16 mouse cellular contexts compared by ENCODE assay signal in the genomic region with DNA sequence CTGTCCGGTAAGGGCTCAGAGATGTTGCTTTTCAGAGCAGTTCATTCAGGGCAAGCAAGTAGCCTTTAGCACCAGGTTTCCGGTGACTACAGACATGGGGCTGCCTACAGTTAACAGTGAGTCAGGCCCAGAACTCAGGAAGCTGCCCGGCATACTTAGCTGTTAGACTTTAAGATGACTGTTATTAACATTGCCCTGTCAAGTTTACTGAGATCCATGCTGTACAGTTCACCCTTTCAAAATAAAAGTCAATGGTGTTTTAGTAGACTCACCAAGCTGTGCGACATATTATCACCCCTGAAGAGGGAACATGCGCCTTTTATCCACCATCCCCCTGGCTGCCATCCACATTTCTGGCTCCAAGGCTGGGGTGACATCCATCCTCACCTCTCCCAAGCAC. TPM values are rescaled to one million over a fixed set of nuclear protein-coding genes. Genes with fewer than 3 reads are reported as not detected.
A peak's percentile ranks its signal among the peaks of the same experiment; 100 is the strongest.
DNase-seq lines count a peak whose midpoint lies in the region; ATAC-seq and TF ChIP-seq lines count a peak whose summit lies in the region.
"Had no signal": no experiment of that assay in that cellular context is flagged by ENCODE, and none has a peak within 500 bp of the region (broad histone marks: within the 10 kb centered on the region; RNA-seq: fewer than 3 reads in every experiment).

No protein-coding gene starts in this region.

- DNase-seq in intestine, embryonic 14.5 days (ENCODE audit: low spot score), result no peak
- DNase-seq in liver, postnatal 0 days, result no peak
- DNase-seq in left cerebral cortex, postnatal 25 days (ENCODE audit: low spot score in 2 of 2), result no peak
- no peak for DNase-seq in spleen, adult 12 weeks (ENCODE audit: low spot score)
- DNase-seq: adrenal gland, adult 2 months; cerebellum, adult 8-10 months; forebrain, postnatal 0 days; gastrocnemius, postnatal 14 days; layer of hippocampus, adult 9-11 months; left cerebral cortex, postnatal 4 days; spleen, adult 18-20 months had no signal

- H3K9me3 ChIP-seq in intestine, embryonic 14.5 days (ENCODE audit: control insufficient read depth, low read length), result no peaks in the 10 kb centered on the region
- H3K9me3 ChIP-seq in intestine, postnatal 0 days (ENCODE audit: control insufficient read depth), result no peaks in the 10 kb centered on the region
- no peaks in the 10 kb centered on the region for H3K9me3 ChIP-seq in E14TG2a.4 (ENCODE audit: low read length)
- H3K9me3 ChIP-seq in liver, postnatal 0 days (ENCODE audit: low read length), result no peaks in the 10 kb centered on the region

- no peak for TF ChIP-seq EP300 in liver, postnatal 0 days (IDR thresholded peaks at IDR 0.05; ENCODE audit: low read depth)

- intact Hi-C loops in left cerebral cortex, postnatal 25 days (cut with DNase I), result no loop called here

- no peak for TF ChIP-seq POLR2A in bone marrow, adult 2 months (IDR thresholded peaks at IDR 0.05; ENCODE audit: borderline replicate concordance, control insufficient read depth, low read depth, low read length)

- no peak overlapping the region for H3K4me3 ChIP-seq in intestine, embryonic 14.5 days (ENCODE audit: low read depth, low read length)
- H3K4me3 ChIP-seq in intestine, postnatal 0 days (ENCODE audit: low read depth, low read length), result no peak overlapping the region
- peak overlapping the region; percentile 48 for H3K4me3 ChIP-seq in E14TG2a.4 (replicated peaks; ENCODE audit: low read length)
- no peak overlapping the region for H3K4me3 ChIP-seq in bone marrow, adult 2 months (replicated peaks; ENCODE audit: control insufficient read depth, low read depth, low read length)
- H3K4me3 ChIP-seq in liver, postnatal 0 days (ENCODE audit: low read depth, low read length), result no peak overlapping the region

- ATAC-seq in intestine, embryonic 14.5 days (replicated peaks; ENCODE audit: low FRiP score, low TSS enrichment, low read depth), result peak; percentile 61
- no peak for ATAC-seq in intestine, postnatal 0 days
- ATAC-seq in liver, postnatal 0 days, result peak; percentile 24; the same call in 1 of the 2 replicates
- ATAC-seq: CD4-positive, CD25-positive, alpha-beta regulatory T cell, adult 4 months; forebrain, postnatal 0 days had no signal

- no peak overlapping the region for H3K4me2 ChIP-seq in intestine, embryonic 14.5 days (ENCODE audit: low read length)
- no peak overlapping the region for H3K4me2 ChIP-seq in intestine, postnatal 0 days (replicated peaks; ENCODE audit: low read depth)
- H3K4me2 ChIP-seq in liver, postnatal 0 days (ENCODE audit: low read depth, low read length), result no peak overlapping the region
- H3K4me2 ChIP-seq: hindbrain, embryonic 14.5 days had no signal

- peaks cover 15% of the 10 kb centered on the region for H3K4me1 ChIP-seq in intestine, embryonic 14.5 days (replicated peaks; ENCODE audit: control insufficient read depth, insufficient read depth, low read length)
- H3K4me1 ChIP-seq in intestine, postnatal 0 days (replicated peaks; ENCODE audit: control insufficient read depth, insufficient read depth, low read length), result peaks cover 3% of the 10 kb centered on the region; the same call in 1 of the 2 replicates
- H3K4me1 ChIP-seq in E14TG2a.4 (replicated peaks; ENCODE audit: low read depth, low read length), result peaks cover 80% of the 10 kb centered on the region
- H3K4me1 ChIP-seq in bone marrow, adult 2 months (ENCODE audit: control insufficient read depth, insufficient read depth, low read length), result peaks cover 4% of the 10 kb centered on the region
- H3K4me1 ChIP-seq in liver, postnatal 0 days (ENCODE audit: insufficient read depth), result peaks cover 3% of the 10 kb centered on the region; the same call in 1 of the 2 replicates

- peaks cover 46% of the 10 kb centered on the region for H3K36me3 ChIP-seq in intestine, embryonic 14.5 days (ENCODE audit: control insufficient read depth, insufficient read depth, low read length)
- peaks cover 45% of the 10 kb centered on the region for H3K36me3 ChIP-seq in intestine, postnatal 0 days (ENCODE audit: control insufficient read depth, insufficient read depth)
- peaks cover 53% of the 10 kb centered on the region for H3K36me3 ChIP-seq in E14TG2a.4 (ENCODE audit: insufficient read depth, low read length)
- H3K36me3 ChIP-seq in liver, postnatal 0 days (replicated peaks; ENCODE audit: insufficient read depth, low read length), result peaks cover 38% of the 10 kb centered on the region

- WGBS in intestine, embryonic 14.5 days, result 37% methylated on average over 5 of the region's 5 CpGs
- WGBS in intestine, postnatal 0 days, result 39% methylated on average over 5 of the region's 5 CpGs
- WGBS in bone marrow, adult 2 months, result 46% methylated on average over 5 of the region's 5 CpGs
- 41% methylated on average over 5 of the region's 5 CpGs for WGBS in liver, postnatal 0 days (ENCODE audit: insufficient replicate concordance)

- no peak overlapping the region for H3K9ac ChIP-seq in intestine, embryonic 14.5 days (ENCODE audit: low read length)
- H3K9ac ChIP-seq in intestine, postnatal 0 days (ENCODE audit: low read depth, low read length), result no peak overlapping the region
- H3K9ac ChIP-seq in liver, postnatal 0 days (replicated peaks), result no peak overlapping the region
- H3K9ac ChIP-seq: forebrain, postnatal 0 days; hindbrain, embryonic 14.5 days had no signal

- no peak overlapping the region for H3K27ac ChIP-seq in intestine, embryonic 14.5 days (ENCODE audit: low read depth)
- H3K27ac ChIP-seq in intestine, postnatal 0 days (ENCODE audit: low read depth, low read length), result no peak overlapping the region
- 0 out of 2 replicates have a peak overlapping the region, but pooled peaks have one; percentile 3 for H3K27ac ChIP-seq in bone marrow, adult 2 months (ENCODE audit: control insufficient read depth, insufficient read depth, low read depth, low read length, poor library complexity)
- H3K27ac ChIP-seq in liver, postnatal 0 days (ENCODE audit: low read depth), result no peak overlapping the region
- H3K27ac ChIP-seq: hindbrain, embryonic 14.5 days had no signal

- H3K27me3 ChIP-seq in intestine, embryonic 14.5 days (replicated peaks; ENCODE audit: control insufficient read depth, insufficient read depth, low read length), result no peaks in the 10 kb centered on the region
- no peaks in the 10 kb centered on the region for H3K27me3 ChIP-seq in intestine, postnatal 0 days (replicated peaks; ENCODE audit: control insufficient read depth, insufficient read depth, low read length)
- H3K27me3 ChIP-seq in E14TG2a.4 (ENCODE audit: insufficient read depth, low read length), result no peaks in the 10 kb centered on the region
- no peaks in the 10 kb centered on the region for H3K27me3 ChIP-seq in liver, postnatal 0 days (ENCODE audit: insufficient read depth, low read length)

- no peak for TF ChIP-seq CTCF in intestine, postnatal 0 days (IDR thresholded peaks at IDR 0.05; ENCODE audit: low read depth)
- no peak for TF ChIP-seq CTCF in E14TG2a.4 (conservative IDR thresholded peaks at IDR 0.05; ENCODE audit: low read length)
- TF ChIP-seq CTCF in bone marrow, adult 2 months (IDR thresholded peaks at IDR 0.05; ENCODE audit: control insufficient read depth, insufficient read depth, low read length), result no peak
- no peak for TF ChIP-seq CTCF in liver, postnatal 0 days (IDR thresholded peaks at IDR 0.05; ENCODE audit: low read depth)

RNA-seq across cellular contexts. Expression of gene Tkt, which starts 28.1 kb away (rescaled TPM):
- polyA plus RNA-seq in intestine, embryonic 14.5 days (2014; fragmentation: Nextera tagmentation; extraction: Ambion mirVana), result 134 and 167 TPM in 2 replicates
- polyA plus RNA-seq in intestine, postnatal 0 days (2015; fragmentation: Nextera tagmentation; extraction: Ambion mirVana), result 174 and 177 TPM in 2 replicates
- polyA plus RNA-seq in bone marrow, adult 2 months (2011; ENCODE audit: insufficient read depth, insufficient read length, low replicate concordance, missing spikeins), result 382 and 665 TPM in 2 replicates
- polyA plus RNA-seq in liver, postnatal 0 days (2015; fragmentation: Nextera tagmentation; extraction: Ambion mirVana), result 96.6 and 110 TPM in 2 replicates
- 100 to 1,000 TPM; 156 to 169 TPM for total RNA-seq in left cerebral cortex, postnatal 25 days (2021)

RNA-seq across cellular contexts. Expression of gene Prkcd, which starts 49.8 kb away (rescaled TPM):
- 43.2 and 46.5 TPM in 2 replicates for polyA plus RNA-seq in intestine, embryonic 14.5 days (2014; fragmentation: Nextera tagmentation; extraction: Ambion mirVana)
- polyA plus RNA-seq in intestine, postnatal 0 days (2015; fragmentation: Nextera tagmentation; extraction: Ambion mirVana), result 54.7 and 60.6 TPM in 2 replicates
- polyA plus RNA-seq in bone marrow, adult 2 months (2011; ENCODE audit: insufficient read depth, insufficient read length, low replicate concordance, missing spikeins), result 67.1 and 177 TPM in 2 replicates
- polyA plus RNA-seq in liver, postnatal 0 days (2015; fragmentation: Nextera tagmentation; extraction: Ambion mirVana), result 16.7 and 17.8 TPM in 2 replicates
- total RNA-seq in left cerebral cortex, postnatal 25 days (2021), result 10 to 100 TPM; 12.4 to 15.2 TPM
